ENCODE assay signal across 21 mouse cellular contexts in the genomic region with DNA sequence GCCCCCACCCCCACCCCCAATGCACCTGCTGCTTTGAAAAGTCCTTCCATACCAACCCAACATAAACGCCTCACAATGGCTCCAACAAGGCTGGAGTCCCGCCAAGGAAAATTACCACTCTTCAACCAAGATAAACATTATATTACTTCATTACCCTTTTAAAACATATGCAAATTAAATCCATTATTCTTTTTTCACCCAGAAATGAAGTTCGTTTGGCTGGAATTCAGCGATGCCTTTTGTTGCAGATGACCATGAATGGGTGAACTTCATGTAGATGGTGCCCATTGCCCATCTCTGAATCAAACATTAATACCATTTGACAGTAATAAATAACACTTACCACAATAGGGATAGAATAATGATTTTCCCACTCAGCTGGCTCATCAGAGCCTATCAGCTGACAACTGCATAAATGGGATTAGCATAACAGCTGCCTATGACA.
DNase-seq lines count a peak whose midpoint lies in the region; ATAC-seq and TF ChIP-seq lines count a peak whose summit lies in the region.
"Had no signal": no experiment of that assay in that cellular context is flagged by ENCODE, and none has a peak within 500 bp of the region (broad histone marks: within the 10 kb centered on the region; RNA-seq: fewer than 3 reads in every experiment).

No protein-coding gene starts in this region.

- peak; percentile 58 for ATAC-seq in midbrain, embryonic 12.5 days (ENCODE audit: low FRiP score, low read depth)
- ATAC-seq in midbrain, embryonic 11.5 days (ENCODE audit: low FRiP score), result no peak
- peak; percentile 89 for ATAC-seq in forebrain, embryonic 15.5 days (replicated peaks)
- ATAC-seq in midbrain, embryonic 14.5 days (ENCODE audit: low FRiP score, low TSS enrichment), result peak; percentile 73; the same call in 1 of the 2 replicates
- no peak for ATAC-seq in intestine, embryonic 15.5 days

- WGBS in midbrain, embryonic 12.5 days, result 65% methylated on average over 4 of the region's 4 CpGs
- WGBS in midbrain, embryonic 11.5 days, result 84% methylated on average over 4 of the region's 4 CpGs
- 15% methylated on average over 4 of the region's 4 CpGs for WGBS in forebrain, embryonic 15.5 days
- WGBS in midbrain, embryonic 14.5 days, result 36% methylated on average over 4 of the region's 4 CpGs
- WGBS in intestine, embryonic 15.5 days, result 88% methylated on average over 4 of the region's 4 CpGs

- H3K9ac ChIP-seq in midbrain, embryonic 12.5 days (replicated peaks), result no peak overlapping the region
- no peak overlapping the region for H3K9ac ChIP-seq in midbrain, embryonic 11.5 days (ENCODE audit: low read length)
- no peak overlapping the region for H3K9ac ChIP-seq in forebrain, embryonic 15.5 days (replicated peaks)
- no peak overlapping the region for H3K9ac ChIP-seq in midbrain, embryonic 14.5 days (replicated peaks; ENCODE audit: low read length)
- no peak overlapping the region for H3K9ac ChIP-seq in intestine, embryonic 15.5 days
- H3K9ac ChIP-seq: heart, embryonic 12.5 days; neural tube, embryonic 15.5 days had no signal

- no peaks in the 10 kb centered on the region for H3K36me3 ChIP-seq in midbrain, embryonic 12.5 days
- H3K36me3 ChIP-seq in midbrain, embryonic 11.5 days (ENCODE audit: control insufficient read depth, insufficient read depth, low read length), result no peaks in the 10 kb centered on the region
- no peaks in the 10 kb centered on the region for H3K36me3 ChIP-seq in forebrain, embryonic 15.5 days
- H3K36me3 ChIP-seq in midbrain, embryonic 14.5 days (ENCODE audit: control insufficient read depth, insufficient read depth, low read length), result no peaks in the 10 kb centered on the region
- H3K36me3 ChIP-seq in intestine, embryonic 15.5 days, result no peaks in the 10 kb centered on the region
- H3K36me3 ChIP-seq: heart, embryonic 12.5 days; neural tube, embryonic 15.5 days had no signal

- H3K27me3 ChIP-seq in midbrain, embryonic 12.5 days, result no peaks in the 10 kb centered on the region
- H3K27me3 ChIP-seq in midbrain, embryonic 11.5 days (ENCODE audit: control insufficient read depth, insufficient read depth, low read length), result no peaks in the 10 kb centered on the region
- H3K27me3 ChIP-seq in forebrain, embryonic 15.5 days, result no peaks in the 10 kb centered on the region
- no peaks in the 10 kb centered on the region for H3K27me3 ChIP-seq in midbrain, embryonic 14.5 days (ENCODE audit: control insufficient read depth, insufficient read depth, low read length)
- no peaks in the 10 kb centered on the region for H3K27me3 ChIP-seq in intestine, embryonic 15.5 days (replicated peaks)
- H3K27me3 ChIP-seq: heart, embryonic 12.5 days; neural tube, embryonic 15.5 days had no signal

- H3K4me1 ChIP-seq in midbrain, embryonic 12.5 days, result peaks cover 15% of the 10 kb centered on the region
- peaks cover 3% of the 10 kb centered on the region; the same call in 1 of the 2 replicates for H3K4me1 ChIP-seq in midbrain, embryonic 11.5 days (ENCODE audit: control insufficient read depth, insufficient read depth, low read length)
- H3K4me1 ChIP-seq in forebrain, embryonic 15.5 days, result peaks cover 25% of the 10 kb centered on the region
- H3K4me1 ChIP-seq in midbrain, embryonic 14.5 days (ENCODE audit: control insufficient read depth, insufficient read depth, low read length), result no peaks in the 10 kb centered on the region; the same call in 1 of the 2 replicates
- H3K4me1 ChIP-seq in intestine, embryonic 15.5 days (replicated peaks), result no peaks in the 10 kb centered on the region
- H3K4me1 ChIP-seq: heart, embryonic 12.5 days had no signal

- DNase-seq in midbrain, embryonic 11.5 days (ENCODE audit: low spot score, missing footprints), result no peak
- peak; percentile 96 for DNase-seq in brain, embryonic 14.5 days (ENCODE audit: low read depth)
- DNase-seq in midbrain, embryonic 14.5 days, result peak; percentile 76
- no peak for DNase-seq in urinary bladder, postnatal 4 days (ENCODE audit: low spot score in 2 of 2)
- DNase-seq: adrenal gland, adult 2 months; cerebellum, adult 11 months; cerebellum, postnatal 14 days; embryo, embryonic 11 days; heart, postnatal 14 days; kidney, adult 9 months; kidney, postnatal 36 days; lung, adult 2 months; lung, postnatal 36 days; thymus, postnatal 36 days had no signal

- no peak for TF ChIP-seq CTCF in brain, embryonic 14.5 days (IDR thresholded peaks at IDR 0.05; ENCODE audit: borderline replicate concordance, extremely low read depth, insufficient read depth, insufficient read length)

- H3K4me2 ChIP-seq in midbrain, embryonic 12.5 days (replicated peaks), result no peak overlapping the region
- H3K4me2 ChIP-seq in midbrain, embryonic 11.5 days, result no peak overlapping the region
- H3K4me2 ChIP-seq in forebrain, embryonic 15.5 days (replicated peaks), result no peak overlapping the region
- no peak overlapping the region for H3K4me2 ChIP-seq in midbrain, embryonic 14.5 days (ENCODE audit: low read length)
- H3K4me2 ChIP-seq in intestine, embryonic 15.5 days (replicated peaks), result no peak overlapping the region
- H3K4me2 ChIP-seq: heart, embryonic 12.5 days; liver, embryonic 11.5 days; neural tube, embryonic 15.5 days had no signal

- H3K27ac ChIP-seq in midbrain, embryonic 12.5 days (replicated peaks), result no peak overlapping the region
- no peak overlapping the region for H3K27ac ChIP-seq in midbrain, embryonic 11.5 days (ENCODE audit: low read depth, low read length)
- peak overlapping the region; percentile 68 for H3K27ac ChIP-seq in forebrain, embryonic 15.5 days (replicated peaks)
- H3K27ac ChIP-seq in midbrain, embryonic 14.5 days (replicated peaks; ENCODE audit: low read depth, low read length), result no peak overlapping the region
- no peak overlapping the region for H3K27ac ChIP-seq in intestine, embryonic 15.5 days
- H3K27ac ChIP-seq: left cerebral cortex, adult 2 months; neural tube, embryonic 15.5 days had no signal

- TF ChIP-seq POLR2A in brain, embryonic 14.5 days (IDR thresholded peaks at IDR 0.05; ENCODE audit: borderline replicate concordance, extremely low read depth, insufficient read depth, insufficient read length, poor library complexity, severe bottlenecking), result no peak

- H3K4me3 ChIP-seq in midbrain, embryonic 12.5 days, result no peak overlapping the region
- H3K4me3 ChIP-seq in midbrain, embryonic 11.5 days (ENCODE audit: low read depth, low read length), result no peak overlapping the region
- H3K4me3 ChIP-seq in forebrain, embryonic 15.5 days, result no peak overlapping the region
- no peak overlapping the region for H3K4me3 ChIP-seq in midbrain, embryonic 14.5 days (replicated peaks; ENCODE audit: low read depth, low read length)
- no peak overlapping the region for H3K4me3 ChIP-seq in intestine, embryonic 15.5 days (replicated peaks)
- H3K4me3 ChIP-seq: heart, embryonic 12.5 days; left cerebral cortex, adult 2 months; neural tube, embryonic 15.5 days had no signal

- no peaks in the 10 kb centered on the region for H3K9me3 ChIP-seq in midbrain, embryonic 12.5 days
- H3K9me3 ChIP-seq in midbrain, embryonic 11.5 days (ENCODE audit: control insufficient read depth, low read length), result no peaks in the 10 kb centered on the region
- H3K9me3 ChIP-seq in forebrain, embryonic 15.5 days, result no peaks in the 10 kb centered on the region
- H3K9me3 ChIP-seq in midbrain, embryonic 14.5 days (ENCODE audit: control insufficient read depth, low read length), result no peaks in the 10 kb centered on the region
- no peaks in the 10 kb centered on the region for H3K9me3 ChIP-seq in intestine, embryonic 15.5 days
- H3K9me3 ChIP-seq: heart, embryonic 12.5 days; neural tube, embryonic 15.5 days had no signal

Comparison
In these comparisons a context has a peak if more than half of its experiments do, and no peak if none do; other contexts are left out.
1. ATAC-seq: peak in midbrain, embryonic 12.5 days (single experiment), forebrain, embryonic 15.5 days (single experiment) and midbrain, embryonic 14.5 days (single experiment); none in midbrain, embryonic 11.5 days (single experiment) and intestine, embryonic 15.5 days (single experiment).
2. DNase-seq: peak in brain, embryonic 14.5 days (single experiment) and midbrain, embryonic 14.5 days (single experiment); none in midbrain, embryonic 11.5 days (single experiment) and urinary bladder, postnatal 4 days (0 of 2).